Mouse (Mus musculus) liver, embryonic 13.5 days (tissue): ENCODE results near the gene Frmd4a. TPM values are rescaled to one million over a fixed set of nuclear protein-coding genes. Genes with fewer than 3 reads are reported as not detected.

Experiments used
- ATAC-seq: fragments of 200-750 bp; cut with Nextera tagmentation; 2 replicates; pipeline ENCODE4 v1.8.0; 2017; ENCODE audit warnings: low read depth, mild to moderate bottlenecking, moderate number of reproducible peaks, moderate library complexity
- DNase-seq: peaks from one replicate; pipeline ENCODE4 v3.0.0; 2022
- H3K27ac ChIP-seq: fragments of 300-500 bp; sonication (generic); 2 replicates; pipeline ENCODE4 v1.5.1; 2015; ENCODE audit warnings: moderate library complexity, mild to moderate bottlenecking, inconsistent platforms
- H3K27me3 ChIP-seq: fragments of 300-500 bp; sonication (generic); 2 replicates; pipeline ENCODE4 v1.6.1; 2015; ENCODE audit warnings: mild to moderate bottlenecking, inconsistent platforms
- H3K36me3 ChIP-seq: fragments of 300-500 bp; sonication (generic); 2 replicates; pipeline ENCODE4 v1.6.1; 2015; ENCODE audit warnings: mild to moderate bottlenecking, inconsistent platforms
- H3K4me1 ChIP-seq: fragments of 300-500 bp; sonication (generic); replicated peaks from 2 replicates; pipeline ENCODE4 v1.6.1; 2015; ENCODE audit warnings: inconsistent platforms
- H3K4me2 ChIP-seq: fragments of 300-500 bp; sonication (generic); 2 replicates; pipeline ENCODE4 v1.6.1; 2015; ENCODE audit warnings: inconsistent platforms, mild to moderate bottlenecking, moderate library complexity
- H3K4me3 ChIP-seq: fragments of 300-500 bp; sonication (generic); replicated peaks from 2 replicates; pipeline ENCODE4 v1.5.1; 2015; ENCODE audit warnings: mild to moderate bottlenecking, inconsistent platforms
- H3K9ac ChIP-seq: fragments of 300-500 bp; sonication (generic); 2 replicates; pipeline ENCODE4 v1.6.1; 2015; ENCODE audit warnings: mild to moderate bottlenecking, inconsistent platforms
- H3K9me3 ChIP-seq: fragments of 300-500 bp; sonication (generic); replicated peaks from 2 replicates; pipeline ENCODE4 v1.6.1; 2016; ENCODE audit warnings: inconsistent platforms
- WGBS: fragments of 180-500 bp; shearing (Covaris S2); methylation state at CpG from one replicate; pipeline ENCODE4 v1.1.7; 2015; ENCODE audit not compliant: insufficient replicate concordance; 5-methylcytosine and 5-hydroxymethylcytosine counted together
- polyA plus RNA-seq: library from polyadenylated mRNA; unstranded; fragments of >200 nt; fragmentation: Nextera tagmentation; extraction: Ambion mirVana; gene quantifications from 2 replicates; pipeline ENCODE4 v1.2.1, GENCODE M21; 2015

The Frmd4a gene
- polyA plus RNA-seq, 1 experiment from 2014 or later, result 11.0 TPM

DNA sequence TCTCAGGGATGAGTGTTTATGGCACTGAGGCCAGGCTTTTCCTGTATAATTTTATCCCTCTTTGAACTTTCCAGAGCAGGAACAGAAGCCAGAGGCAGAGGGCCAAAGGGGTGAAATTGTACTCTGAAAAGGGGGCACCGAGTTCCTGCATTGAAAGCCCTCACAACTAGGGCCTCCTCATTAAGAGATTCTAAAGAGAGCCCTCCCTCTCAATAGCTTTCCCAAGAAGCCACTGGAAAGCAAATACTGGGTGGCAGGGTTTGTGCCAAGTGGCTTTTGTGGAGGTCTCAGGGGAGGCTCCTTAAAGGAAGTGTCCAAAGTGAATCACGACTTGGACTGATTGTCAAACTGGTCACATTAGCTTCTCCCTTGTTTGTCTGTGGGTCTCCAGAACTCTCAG, 43.2 kb downstream of the Frmd4a start:
- 49% methylated on average over 2 of the region's 2 CpGs for WGBS
- Histone ChIP-seq H3K4me2 (no peak overlapping the region), H3K36me3 (no peaks in the 10 kb centered on the region), H3K4me1 (no peaks in the 10 kb centered on the region), H3K4me3 (no peak overlapping the region), H3K9me3 (no peaks in the 10 kb centered on the region), H3K27me3 (no peaks in the 10 kb centered on the region), H3K9ac (no peak overlapping the region), H3K27ac (no peak overlapping the region)
- DNase-seq (no peak), ATAC-seq (no peak)

GRCm38 (mm10) chr2:4071831-4072230, 54.3 kb downstream of the Frmd4a start:
- Histone ChIP-seq H3K36me3 (no peaks in the 10 kb centered on the region), H3K4me3 (no peak overlapping the region), H3K27ac (no peak overlapping the region), H3K4me1 (no peaks in the 10 kb centered on the region), H3K9me3 (no peaks in the 10 kb centered on the region), H3K9ac (no peak overlapping the region), H3K27me3 (no peaks in the 10 kb centered on the region), H3K4me2 (no peak overlapping the region)
- DNase-seq (no peak), ATAC-seq (no peak)
- 58% methylated on average over 7 of the region's 7 CpGs for WGBS

- no peaks in the 10 kb centered on the region for H3K36me3 ChIP-seq
- DNase-seq (no peak), ATAC-seq (no peak)
- H3K27me3 ChIP-seq, result no peaks in the 10 kb centered on the region
- H3K9me3 ChIP-seq, result no peaks in the 10 kb centered on the region
- WGBS, result 52% methylated on average over 6 of the region's 6 CpGs
- no peak overlapping the region for H3K27ac ChIP-seq
- H3K4me2 ChIP-seq, result no peak overlapping the region
- H3K4me1 ChIP-seq, result no peaks in the 10 kb centered on the region
- no peak overlapping the region for H3K4me3 ChIP-seq
- H3K9ac ChIP-seq, result no peak overlapping the region
Measured at GRCm38 (mm10) chr2:4083877-4084276, 66.4 kb downstream of the Frmd4a start.

- H3K27me3 ChIP-seq, result no peaks in the 10 kb centered on the region
- H3K9me3 ChIP-seq, result no peaks in the 10 kb centered on the region
- no peak for DNase-seq
- WGBS, result 64% methylated on average over 1 of the region's 1 CpGs
- H3K4me1 ChIP-seq, result no peaks in the 10 kb centered on the region
- no peak for ATAC-seq
- no peak overlapping the region for H3K27ac ChIP-seq
- H3K36me3 ChIP-seq, result no peaks in the 10 kb centered on the region
- H3K9ac ChIP-seq, result no peak overlapping the region
- H3K4me3 ChIP-seq, result no peak overlapping the region
- H3K4me2 ChIP-seq, result no peak overlapping the region
Measured at GRCm38 (mm10) chr2:4097601-4098000, 80.1 kb downstream of the Frmd4a start.

GRCm38 (mm10) chr2:4098948-4099776, 81.6 kb downstream of the Frmd4a start:
- DNase-seq, result no peak
- Histone ChIP-seq H3K36me3 (no peaks in the 10 kb centered on the region), H3K4me3 (no peak overlapping the region), H3K9me3 (no peaks in the 10 kb centered on the region), H3K4me1 (no peaks in the 10 kb centered on the region), H3K9ac (no peak overlapping the region), H3K4me2 (no peak overlapping the region), H3K27me3 (no peaks in the 10 kb centered on the region), H3K27ac (no peak overlapping the region)
- WGBS, result 61% methylated on average over 8 of the region's 8 CpGs
- no peak for ATAC-seq

GRCm38 (mm10) chr2:4099777-4100104, 82.2 kb downstream of the Frmd4a start:
- H3K4me3 ChIP-seq, result no peak overlapping the region
- no peaks in the 10 kb centered on the region for H3K9me3 ChIP-seq
- H3K4me1 ChIP-seq, result no peaks in the 10 kb centered on the region
- no peak for DNase-seq
- H3K9ac ChIP-seq, result no peak overlapping the region
- no peak overlapping the region for H3K4me2 ChIP-seq
- H3K27ac ChIP-seq, result no peak overlapping the region
- H3K27me3 ChIP-seq, result no peaks in the 10 kb centered on the region
- no peak for ATAC-seq
- H3K36me3 ChIP-seq, result no peaks in the 10 kb centered on the region

DNA sequence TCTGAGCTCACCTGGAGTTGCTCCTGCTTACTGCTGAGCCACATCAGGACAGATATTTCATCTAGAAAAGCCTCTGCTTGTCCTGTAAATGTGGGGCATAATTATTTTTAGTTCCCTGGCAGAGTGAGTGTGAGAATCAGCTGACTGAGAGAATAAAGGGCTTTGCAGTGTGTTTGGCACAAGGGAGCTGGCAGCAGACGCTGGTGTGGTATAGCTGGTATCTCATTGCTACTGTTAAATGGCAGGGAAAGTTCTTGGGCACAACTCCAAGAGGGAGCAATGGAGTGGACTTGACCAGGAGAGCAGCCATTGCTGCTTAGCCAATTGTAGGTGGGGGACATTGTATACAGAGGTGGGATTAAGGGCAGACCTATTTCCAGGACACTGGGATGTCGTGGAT, 83.9 kb downstream of the Frmd4a start:
- H3K4me2 ChIP-seq, result no peak overlapping the region
- no peaks in the 10 kb centered on the region for H3K4me1 ChIP-seq
- no peaks in the 10 kb centered on the region for H3K27me3 ChIP-seq
- no peaks in the 10 kb centered on the region for H3K36me3 ChIP-seq
- no peak for DNase-seq
- H3K27ac ChIP-seq, result no peak overlapping the region
- H3K9ac ChIP-seq, result no peak overlapping the region
- no peak for ATAC-seq
- no peak overlapping the region for H3K4me3 ChIP-seq
- H3K9me3 ChIP-seq, result no peaks in the 10 kb centered on the region
- 55% methylated on average over 2 of the region's 2 CpGs for WGBS

DNA sequence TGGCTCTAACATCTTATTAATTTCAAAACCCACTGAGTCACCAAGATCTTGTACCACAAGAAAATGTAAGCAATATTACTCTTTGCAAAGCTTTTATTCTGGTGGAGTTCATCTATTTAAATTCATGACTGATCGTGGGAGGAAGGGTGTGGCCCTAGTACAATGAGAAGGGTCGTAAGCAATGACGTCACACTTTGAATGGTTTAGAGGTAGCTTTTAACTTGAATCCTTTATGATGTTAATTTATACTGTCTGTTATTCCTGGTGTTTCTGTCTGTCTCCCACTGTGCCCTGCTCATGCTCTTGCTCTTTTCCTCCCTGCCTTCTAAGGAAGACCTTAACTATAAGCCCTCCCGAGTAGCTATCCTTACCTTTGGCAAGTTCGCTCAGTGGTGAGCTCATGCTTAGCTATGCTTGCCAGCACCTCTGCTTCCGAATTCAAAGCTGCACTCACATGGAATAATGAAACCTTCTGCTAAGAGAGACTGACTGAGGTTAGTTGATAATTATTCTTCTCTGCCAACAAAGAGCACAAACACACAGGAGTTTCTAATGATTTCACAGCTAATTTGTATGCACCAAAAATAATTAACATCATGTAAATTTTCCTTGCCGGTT, 95.9 kb downstream of the Frmd4a start:
- no peak for DNase-seq
- Histone ChIP-seq H3K27me3 (no peaks in the 10 kb centered on the region), H3K4me3 (no peak overlapping the region), H3K9me3 (no peaks in the 10 kb centered on the region), H3K9ac (no peak overlapping the region), H3K27ac (no peak overlapping the region), H3K4me2 (no peak overlapping the region), H3K4me1 (no peaks in the 10 kb centered on the region), H3K36me3 (no peaks in the 10 kb centered on the region)
- no peak for ATAC-seq
- WGBS, result 62% methylated on average over 7 of the region's 7 CpGs

GRCm38 (mm10) chr2:4119678-4120458, 102.4 kb downstream of the Frmd4a start:
- no peak for DNase-seq
- Histone ChIP-seq H3K4me2 (no peak overlapping the region), H3K36me3 (no peaks in the 10 kb centered on the region), H3K9me3 (no peaks in the 10 kb centered on the region), H3K9ac (no peak overlapping the region), H3K4me3 (no peak overlapping the region), H3K4me1 (no peaks in the 10 kb centered on the region), H3K27ac (no peak overlapping the region), H3K27me3 (no peaks in the 10 kb centered on the region)
- ATAC-seq, result no peak
- 53% methylated on average over 9 of the region's 9 CpGs for WGBS

DNA sequence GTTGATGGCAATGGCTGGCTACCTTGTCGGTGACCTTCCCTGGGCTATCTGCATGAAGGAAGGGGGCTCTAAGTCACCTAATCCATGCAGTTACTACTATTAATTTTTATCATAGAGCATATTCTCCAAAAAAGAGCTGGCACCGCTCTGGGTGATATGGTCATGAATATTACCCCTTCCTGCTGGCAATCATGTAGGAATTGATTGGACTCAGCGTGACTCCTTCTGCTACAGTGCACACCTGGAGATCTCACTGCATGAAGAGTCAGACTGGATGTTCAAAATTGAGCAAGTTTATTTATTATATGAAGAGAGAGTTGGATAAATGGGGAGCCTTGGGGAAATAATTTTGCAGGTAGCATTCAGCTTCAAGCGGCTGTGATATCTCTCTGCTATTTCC, 113.7 kb downstream of the Frmd4a start:
- Histone ChIP-seq H3K9ac (no peak overlapping the region), H3K4me1 (no peaks in the 10 kb centered on the region), H3K27me3 (no peaks in the 10 kb centered on the region), H3K4me2 (no peak overlapping the region), H3K36me3 (no peaks in the 10 kb centered on the region), H3K9me3 (no peaks in the 10 kb centered on the region), H3K4me3 (no peak overlapping the region), H3K27ac (no peak overlapping the region)
- WGBS, result 79% methylated on average over 4 of the region's 4 CpGs
- ATAC-seq (no peak), DNase-seq (no peak)

- Histone ChIP-seq H3K27me3 (no peaks in the 10 kb centered on the region), H3K4me1 (no peaks in the 10 kb centered on the region), H3K4me3 (no peak overlapping the region), H3K9ac (no peak overlapping the region), H3K9me3 (no peaks in the 10 kb centered on the region), H3K36me3 (no peaks in the 10 kb centered on the region), H3K4me2 (no peak overlapping the region), H3K27ac (no peak overlapping the region)
- 56% methylated on average over 3 of the region's 3 CpGs for WGBS
- ATAC-seq (no peak), DNase-seq (no peak)
Measured at GRCm38 (mm10) chr2:4137493-4137892, 120.0 kb downstream of the Frmd4a start.
